Mouse (Mus musculus) layer of hippocampus, adult 9-11 months (tissue): Measurements from ENCODE around the gene Ces2g.

Experiments used
- DNase-seq: peaks from one replicate; pipeline ENCODE4 v3.0.0; 2022

Gene Ces2g

DNA sequence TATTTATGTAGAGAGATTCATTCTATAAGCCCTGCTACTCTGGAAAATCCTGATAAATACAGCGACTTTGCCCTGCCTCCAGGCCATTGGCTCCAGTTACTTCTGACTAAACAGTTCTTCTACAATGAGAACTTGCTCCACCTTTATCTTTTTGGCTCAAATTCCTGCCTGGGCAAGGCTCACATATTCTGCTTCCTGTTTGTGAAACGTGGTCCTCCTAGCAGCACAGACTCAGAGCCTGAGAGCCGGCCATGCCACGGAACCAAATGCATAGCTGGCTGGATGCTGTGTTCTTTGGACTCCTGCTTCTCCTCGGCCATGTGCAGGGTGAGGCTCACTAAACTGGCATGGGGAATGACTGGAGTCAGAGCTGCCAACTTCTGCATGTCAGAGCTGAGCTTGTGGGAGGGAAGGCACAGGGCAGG lies at the start of gene Ces2g:
TSS of gene Ces2g (plus strand) at position 182 of the 425 bp plus-strand sequence.
- DNase-seq, result no peak

DNA sequence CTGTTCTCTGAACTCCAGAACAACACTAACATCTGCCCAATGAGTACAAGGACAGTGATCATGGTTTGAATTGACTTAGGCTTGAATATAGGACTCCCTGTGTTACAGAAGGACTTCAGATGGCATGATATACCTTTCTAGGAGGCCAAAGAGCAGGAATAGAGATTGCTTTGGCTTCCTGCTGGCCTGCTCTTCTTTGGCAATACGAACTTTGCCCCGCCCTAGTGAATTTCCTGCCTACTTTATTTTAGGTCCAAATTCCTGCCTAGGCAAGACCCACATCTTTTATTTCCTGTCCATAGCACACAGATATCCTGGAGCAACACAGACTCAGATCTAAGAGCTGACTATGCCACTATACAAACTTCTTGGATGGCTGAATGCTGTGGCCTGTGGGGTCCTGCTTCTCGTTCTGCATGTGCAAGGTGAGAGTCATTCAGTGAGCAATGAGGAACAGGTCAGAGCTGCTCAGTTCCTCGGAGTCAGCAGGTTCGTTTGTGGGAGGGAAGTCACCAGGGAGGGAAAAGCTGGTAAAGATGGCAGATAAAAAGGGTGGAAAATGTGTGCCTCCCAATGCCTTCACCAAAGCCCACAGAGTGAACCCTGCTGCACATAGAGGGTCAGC lies 35.4 kb upstream of the Ces2g start, which contains the start of gene Ces2e:
TSS of gene Ces2e (plus strand) at position 289 of the 625 bp plus-strand sequence.
- DNase-seq, result no peak

DNA sequence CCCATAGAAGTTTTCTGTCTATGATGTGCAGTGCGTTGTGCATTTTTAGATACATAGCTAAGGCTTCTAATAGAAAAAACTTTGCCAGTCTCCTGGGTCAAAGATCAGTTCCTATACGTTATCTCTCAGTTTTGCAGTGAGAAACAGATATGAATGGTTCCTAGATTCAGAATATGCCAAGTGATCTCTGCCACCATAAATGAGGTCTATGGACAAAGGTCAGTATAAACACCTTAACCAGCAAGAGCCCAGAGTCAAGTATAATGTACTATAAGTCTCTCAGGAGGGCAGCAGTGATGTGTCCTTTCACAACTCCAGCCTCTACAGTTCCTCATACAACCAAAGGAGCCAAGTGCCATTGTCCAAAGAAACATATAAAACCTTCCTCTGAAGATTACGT lies 34.2 kb upstream of the Ces2g start:
- DNase-seq, result no peak

DNA sequence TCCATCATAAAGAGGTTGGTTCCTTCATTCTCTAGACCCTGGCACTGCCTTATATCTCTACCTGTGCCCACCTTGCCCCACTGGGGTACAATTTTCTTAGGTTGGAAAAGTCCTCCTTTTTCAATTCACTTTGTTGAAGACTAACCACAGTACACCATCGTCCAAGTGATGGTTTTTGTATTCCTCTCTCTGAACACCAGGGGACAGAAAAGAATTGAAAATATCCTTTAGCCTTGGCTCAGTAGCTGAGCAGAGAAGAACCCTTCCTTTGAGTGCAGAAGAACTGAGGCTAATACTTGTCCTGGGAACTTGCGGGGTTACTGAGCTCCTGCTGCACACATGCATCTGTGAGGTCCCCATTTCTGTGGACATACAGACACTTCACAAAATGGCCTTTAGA lies 16.9 kb upstream of the Ces2g start:
- DNase-seq, result no peak

DNA sequence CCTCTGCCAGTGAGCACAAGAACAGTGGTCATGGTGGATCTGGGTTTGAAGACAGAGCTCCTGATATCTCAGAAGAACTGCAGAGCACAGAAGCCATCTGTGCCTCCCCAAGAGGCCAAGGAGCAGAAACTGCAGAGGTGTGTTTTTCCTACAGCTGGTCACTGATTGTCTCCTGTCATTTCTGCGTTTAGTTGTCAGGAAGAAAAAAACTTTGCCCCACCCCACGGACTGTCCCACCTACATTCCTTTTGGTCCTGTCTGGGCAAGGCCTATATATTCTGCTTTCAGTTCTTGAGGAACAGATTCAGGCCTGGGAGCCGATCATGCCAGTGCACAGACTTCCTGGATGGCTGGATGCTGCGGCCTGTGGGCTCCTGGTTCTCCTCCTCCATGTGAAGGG lies 14.5 kb upstream of the Ces2g start, which contains the start of gene Ces2f:
TSS of gene Ces2f (plus strand) at position 301 of the 400 bp plus-strand sequence.
- DNase-seq, result no peak

DNA sequence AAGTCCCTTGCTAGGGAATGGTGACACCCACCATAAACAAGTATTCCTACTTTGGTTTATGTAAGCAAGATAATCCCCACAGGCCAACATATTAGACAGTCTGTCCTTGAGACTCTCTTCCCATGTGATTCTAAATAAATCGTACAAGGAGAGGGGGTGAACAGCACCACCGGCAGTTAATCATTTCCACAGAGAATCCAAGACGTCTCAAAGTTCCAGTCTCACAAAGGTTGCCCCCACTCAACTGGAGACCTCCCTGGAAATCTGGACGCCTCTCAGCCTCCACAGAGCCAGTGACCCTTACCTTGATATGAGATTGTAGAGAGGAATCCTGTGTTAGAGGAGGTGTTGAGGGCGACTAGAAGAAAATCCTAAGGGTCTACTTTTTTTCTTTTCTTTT lies 12.5 kb upstream of the Ces2g start:
- DNase-seq, result no peak

DNA sequence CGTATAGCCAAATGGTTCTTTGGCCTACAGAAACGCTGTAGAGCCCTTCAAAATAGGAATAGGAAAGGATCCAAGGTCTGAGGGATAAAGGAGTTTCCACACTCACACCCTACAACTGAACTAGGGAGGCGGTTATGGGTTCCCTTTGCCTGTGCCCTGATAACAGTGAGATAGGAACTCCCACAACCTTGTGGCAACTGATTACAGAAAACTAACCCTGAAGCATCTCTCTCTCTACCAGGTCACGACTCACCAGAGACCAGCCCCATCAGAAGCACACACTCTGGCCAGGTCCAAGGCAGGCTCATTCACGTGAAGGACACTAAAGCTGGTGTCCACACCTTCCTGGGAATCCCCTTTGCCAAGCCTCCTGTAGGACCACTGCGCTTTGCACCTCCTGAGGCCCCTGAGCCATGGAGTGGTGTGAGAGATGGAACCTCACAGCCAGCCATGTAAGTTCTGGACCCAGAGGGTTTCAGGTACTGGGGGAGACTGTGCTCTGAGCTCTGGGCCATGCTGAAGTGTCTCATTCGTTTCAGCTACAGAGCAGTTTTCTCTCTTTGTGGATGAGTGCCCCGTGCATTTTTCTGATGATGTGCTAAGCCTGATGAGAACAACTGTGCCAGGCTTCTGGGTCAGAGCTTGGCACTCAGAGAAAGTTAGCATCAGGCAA lies 847 bp downstream of the Ces2g start:
- DNase-seq, result no peak

DNA sequence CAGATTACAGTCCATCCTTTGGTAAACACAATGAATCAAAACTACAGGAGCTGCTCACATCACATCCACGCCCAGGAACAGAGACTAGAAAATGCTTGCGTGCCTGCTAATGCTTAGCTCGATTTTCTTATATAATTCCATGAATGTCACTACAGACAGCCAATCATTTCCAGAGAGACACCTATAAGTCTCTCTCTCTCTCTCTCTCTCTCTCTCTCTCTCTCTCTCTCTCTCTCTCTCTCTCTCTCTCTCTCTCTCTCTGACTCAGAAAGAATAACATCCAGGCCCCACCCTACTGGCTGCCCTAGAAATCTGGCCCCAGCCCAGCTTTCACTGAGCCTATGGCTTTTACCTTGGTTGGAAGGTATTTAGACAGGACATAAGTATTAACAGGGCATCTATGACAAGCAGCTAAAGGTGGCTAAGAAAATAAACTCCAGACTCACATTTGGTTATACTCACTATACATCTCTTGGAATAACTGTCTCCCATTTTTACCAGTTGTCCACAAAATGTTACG lies 1.9 kb downstream of the Ces2g start:
- no peak for DNase-seq

DNA sequence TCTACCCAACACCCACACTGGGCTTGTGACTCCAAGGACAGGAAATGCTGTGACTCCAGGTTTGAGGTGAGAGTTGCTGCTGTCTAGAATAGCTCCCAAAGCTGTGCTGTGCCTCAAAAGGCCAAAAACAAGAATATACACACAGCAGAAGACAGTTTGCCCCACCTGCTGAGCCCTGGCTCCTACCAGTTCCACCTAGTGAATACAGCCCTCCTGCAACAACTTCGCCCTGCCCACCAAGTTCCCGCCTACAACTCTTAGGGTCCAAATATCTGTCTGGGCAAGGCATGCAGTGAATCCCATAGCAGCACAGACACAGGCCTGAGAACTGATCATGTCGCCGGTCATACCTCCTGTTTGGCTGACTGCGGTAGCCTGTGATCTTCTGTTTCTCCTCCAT lies 22.6 kb downstream of the Ces2g start:
- no peak for DNase-seq

DNA sequence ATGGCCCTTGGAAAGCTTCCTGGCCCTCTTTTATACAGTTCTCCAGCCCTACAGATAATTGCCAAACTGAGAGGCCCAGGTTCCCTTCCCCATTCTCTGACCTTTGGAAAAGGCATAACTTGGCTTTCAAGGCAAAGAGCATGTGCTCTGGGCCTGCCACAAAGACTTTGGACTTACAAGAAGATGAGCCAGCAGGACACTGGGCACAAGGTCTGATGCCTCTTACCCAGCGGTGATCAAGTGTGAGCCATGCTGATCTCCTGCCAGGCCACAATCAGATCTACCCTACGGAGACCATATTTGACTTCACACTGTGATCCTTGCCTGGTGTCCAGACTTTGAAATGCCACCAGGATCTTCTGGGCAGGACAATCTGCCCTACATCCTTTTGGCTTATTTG lies 23.4 kb downstream of the Ces2g start:
- no peak for DNase-seq

DNA sequence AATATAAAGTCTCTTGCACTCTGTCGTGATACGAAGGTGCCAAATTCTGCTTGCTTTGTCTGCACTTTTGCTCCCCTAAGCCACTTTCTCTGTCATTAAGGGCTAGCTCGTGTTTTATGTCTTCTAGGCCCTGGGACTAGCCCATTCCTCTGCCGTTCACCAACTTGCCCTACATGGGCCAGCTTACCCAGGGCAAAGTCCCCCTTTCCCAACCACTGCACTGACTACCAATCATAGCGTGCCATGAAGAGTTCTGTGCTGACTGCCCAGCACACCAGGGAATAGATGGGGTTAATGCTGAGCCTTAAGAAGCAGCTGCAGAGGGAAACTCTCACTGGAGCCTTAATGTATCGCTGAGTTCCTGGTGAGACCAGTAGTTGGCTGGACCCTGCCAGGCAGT lies 36.7 kb downstream of the Ces2g start:
- no peak for DNase-seq

DNA sequence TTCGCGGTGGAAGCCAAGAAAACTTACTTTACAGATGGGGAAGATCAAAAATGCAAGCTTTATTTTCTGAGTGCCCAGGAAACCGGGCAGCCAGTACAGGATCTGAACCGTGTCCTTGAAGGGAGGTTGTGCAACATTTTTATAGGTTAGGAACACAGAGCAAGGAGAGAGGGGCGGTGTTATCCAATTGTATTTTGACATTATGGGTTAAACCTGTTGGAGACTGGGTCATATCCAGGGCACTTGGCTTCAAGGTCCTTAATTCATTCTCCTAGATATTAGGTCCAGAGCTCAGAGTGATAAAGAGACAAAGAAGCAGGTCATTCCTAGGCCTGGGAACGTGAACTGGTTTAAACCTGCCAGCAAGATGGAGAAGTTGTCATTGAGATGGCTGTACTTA lies 37.7 kb downstream of the Ces2g start:
- DNase-seq, result no peak

DNA sequence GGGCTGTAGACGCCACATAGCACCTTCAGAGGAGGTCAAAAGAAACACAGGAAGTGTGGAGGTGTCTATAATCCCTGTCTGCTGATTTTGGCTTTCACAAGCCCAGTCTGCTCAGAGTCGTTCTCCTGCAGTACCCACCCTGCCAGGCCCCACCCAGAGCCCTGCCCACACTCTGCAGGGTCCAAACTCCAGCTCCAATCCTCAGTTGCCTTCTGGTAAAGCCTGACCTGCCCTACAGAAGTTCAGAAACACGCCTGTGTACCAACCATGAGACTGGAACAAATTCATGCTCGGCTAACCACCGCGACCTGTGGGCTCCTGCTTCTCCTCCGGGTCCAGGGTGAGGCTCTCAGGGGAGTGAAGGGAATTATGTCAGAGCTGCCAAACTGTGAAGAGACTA lies 39.1 kb downstream of the Ces2g start, which contains the start of gene Ces2h:
TSS of gene Ces2h (plus strand) at position 268 of the 400 bp plus-strand sequence.
- DNase-seq, result no peak

DNA sequence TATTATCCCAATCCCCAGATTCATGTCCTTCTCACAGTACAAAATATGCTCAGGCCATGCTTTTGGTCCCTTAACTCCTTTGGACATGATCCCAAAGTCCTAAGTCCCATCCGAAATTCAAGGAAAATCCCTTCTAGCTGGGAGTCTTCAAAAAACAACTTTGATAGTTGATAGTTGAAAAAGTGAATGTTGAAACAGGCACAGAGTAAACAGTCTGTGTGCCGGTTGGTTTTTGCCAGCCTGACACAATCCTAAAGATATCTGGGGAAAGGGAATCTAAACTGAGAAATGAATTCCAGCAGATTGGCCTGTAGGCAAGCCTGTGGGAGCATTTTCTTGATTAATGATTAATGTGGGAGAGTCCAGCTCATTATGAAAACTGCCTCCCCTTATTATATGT lies 48.5 kb downstream of the Ces2g start:
- DNase-seq, result no peak

DNA sequence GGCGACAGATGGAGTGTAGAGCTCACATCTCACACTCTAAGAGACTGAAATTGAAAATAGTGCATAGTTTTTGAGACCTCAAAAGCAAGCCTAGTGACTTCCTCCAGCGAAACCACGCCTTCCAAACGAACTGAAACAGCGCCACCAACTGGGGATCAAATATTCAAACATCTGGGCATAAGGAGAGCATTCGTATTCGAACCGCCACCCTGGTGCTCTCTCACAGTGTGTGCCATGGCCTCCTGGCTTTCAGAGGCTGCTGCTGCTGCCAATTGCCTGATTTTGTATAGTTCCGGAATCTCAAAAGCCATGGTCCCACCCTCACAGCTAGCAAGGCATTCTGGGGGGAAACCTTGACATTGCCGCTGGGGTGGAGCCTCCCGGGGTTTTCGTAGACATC lies 49.6 kb downstream of the Ces2g start:
- DNase-seq, result no peak

DNA sequence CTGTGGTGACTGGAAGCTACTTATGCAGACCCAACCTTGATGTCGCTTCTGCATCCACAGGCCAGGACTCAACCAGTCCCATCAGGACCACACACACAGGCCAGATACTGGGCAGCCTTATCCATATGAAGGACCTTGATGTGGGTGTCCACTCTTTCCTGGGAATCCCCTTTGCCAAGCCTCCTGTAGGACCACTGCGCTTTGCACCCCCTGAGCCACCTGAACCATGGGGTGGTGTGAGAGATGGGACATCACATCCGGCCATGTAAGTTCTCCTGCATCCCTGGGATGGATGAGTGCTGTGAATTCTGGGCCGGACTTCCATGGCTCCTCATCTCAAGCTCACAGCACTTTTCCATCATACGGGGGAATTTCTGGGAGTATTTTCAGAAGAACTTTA lies 52.9 kb downstream of the Ces2g start:
- no peak for DNase-seq
